Mouse (Mus musculus) thymus, adult 2 months (tissue): ENCODE results near the gene Hirip3. TPM values are rescaled to one million over a fixed set of nuclear protein-coding genes. Genes with fewer than 3 reads are reported as not detected.

Experiments
- DNase-seq: peaks from one replicate; pipeline ENCODE4 v3.0.0; 2021
- H3K27ac ChIP-seq: fragments of 200-500 bp; 2 replicates; pipeline ENCODE4 v1.5.1; 2012; ENCODE audit warnings: low read length, control low read depth; ENCODE audit not compliant: control insufficient read depth, insufficient read depth
- H3K27me3 ChIP-seq: fragments of 200-500 bp; 2 replicates; pipeline ENCODE4 v1.6.1; 2012; ENCODE audit warnings: mild to moderate bottlenecking, low read length, moderate library complexity, mixed read lengths; ENCODE audit not compliant: control insufficient read depth, insufficient read depth
- H3K36me3 ChIP-seq: fragments of 200-500 bp; 2 replicates; pipeline ENCODE4 v1.6.1; 2012; ENCODE audit warnings: mild to moderate bottlenecking, low read length, moderate library complexity; ENCODE audit not compliant: control insufficient read depth, insufficient read depth
- H3K4me1 ChIP-seq: fragments of 200-500 bp; replicated peaks from 2 replicates; pipeline ENCODE4 v1.6.1; 2012; ENCODE audit warnings: low read length; ENCODE audit not compliant: control insufficient read depth, insufficient read depth
- H3K4me3 ChIP-seq: fragments of 200-500 bp; 2 replicates; pipeline ENCODE4 v1.5.1; 2012; ENCODE audit warnings: mild to moderate bottlenecking, low read length, control low read depth, moderate library complexity; ENCODE audit not compliant: control insufficient read depth, insufficient read depth
- CTCF ChIP-seq: fragments of 200-500 bp; IDR thresholded peaks from 2 replicates; pipeline ENCODE4 v1.5.1; 2012; ENCODE audit warnings: mild to moderate bottlenecking, control low read depth, low read length, moderate library complexity, borderline replicate concordance; ENCODE audit not compliant: control insufficient read depth, poor library complexity, insufficient read depth; ENCODE audit errors: extremely low read depth
- POLR2A ChIP-seq: fragments of 200-500 bp; IDR thresholded peaks from 2 replicates; pipeline ENCODE4 v1.6.1; 2012; ENCODE audit warnings: mild to moderate bottlenecking, low read length, control low read depth, moderate library complexity; ENCODE audit not compliant: control insufficient read depth, poor library complexity, insufficient read depth; ENCODE audit errors: extremely low read depth
- WGBS: fragments of 180-500 bp; shearing (Covaris S2); methylation state at CpG from one replicate; pipeline ENCODE4 v1.1.7; 2018; 5-methylcytosine and 5-hydroxymethylcytosine counted together
- polyA plus RNA-seq: library from polyadenylated mRNA; depleted of rRNA; stranded (reverse); fragments of >200 nt; gene quantifications from 2 replicates; pipeline ENCODE4 v1.2.3, GENCODE M21; 2012

Gene Hirip3
- polyA plus RNA-seq, 1 experiment = 18.7 TPM

- Histone ChIP-seq H3K4me1 (peaks cover 5% of the 10 kb centered on the region), H3K36me3 (no peaks in the 10 kb centered on the region), H3K27me3 (no peaks in the 10 kb centered on the region), H3K27ac (no peak overlapping the region), H3K4me3 (no peak overlapping the region)
- WGBS = 100% methylated on average over 1 of the region's 1 CpGs
- DNase-seq = no peak
- TF ChIP-seq CTCF (no peak), POLR2A (no peak)
Measured at GRCm38 (mm10) chr7:126833294-126833693, 28.5 kb upstream of the Hirip3 start.

GRCm38 (mm10) chr7:126843276-126843675 is 18.5 kb upstream of the Hirip3 start:
- TF ChIP-seq CTCF (no peak), POLR2A (no peak)
- Histone ChIP-seq H3K36me3 (no peaks in the 10 kb centered on the region), H3K27me3 (peaks cover 15% of the 10 kb centered on the region; the same call in 1 of the 2 replicates), H3K27ac (no peak overlapping the region), H3K4me3 (no peak overlapping the region), H3K4me1 (peaks cover 6% of the 10 kb centered on the region)
- WGBS = 76% methylated on average over 9 of the region's 9 CpGs
- DNase-seq = no peak

GRCm38 (mm10) chr7:126845516-126845915 is 16.3 kb upstream of the Hirip3 start:
- Histone ChIP-seq H3K27me3 (peaks cover 22% of the 10 kb centered on the region; the same call in 1 of the 2 replicates), H3K4me1 (peaks cover 6% of the 10 kb centered on the region), H3K4me3 (no peak overlapping the region), H3K36me3 (no peaks in the 10 kb centered on the region), H3K27ac (no peak overlapping the region)
- TF ChIP-seq CTCF (no peak), POLR2A (no peak)
- WGBS = 93% methylated on average over 2 of the region's 2 CpGs
- DNase-seq = no peak

DNA sequence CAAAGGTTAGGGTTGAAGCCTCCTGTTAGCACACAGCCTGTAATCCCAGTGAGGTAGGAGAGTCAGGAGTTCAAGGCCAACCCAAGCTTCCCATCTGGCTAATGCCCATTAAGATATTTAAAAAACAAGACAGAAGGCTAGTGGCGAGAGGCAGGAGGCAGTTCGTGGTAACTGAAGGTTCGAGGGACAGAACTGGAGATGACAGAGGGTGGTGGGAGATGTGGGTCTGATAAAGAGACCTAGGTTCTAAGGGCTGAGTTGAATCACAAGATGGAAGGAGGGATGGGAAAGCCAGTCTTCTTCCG is 14.7 kb upstream of the Hirip3 start, which contains the start of gene Doc2a:
TSS of gene Doc2a (plus strand) at position 301 of the 305 bp plus-strand sequence.
- peaks cover 6% of the 10 kb centered on the region for H3K4me1 ChIP-seq
- H3K36me3 ChIP-seq = peaks cover 5% of the 10 kb centered on the region; the same call in 1 of the 2 replicates
- no peak for TF ChIP-seq CTCF
- no peak for TF ChIP-seq POLR2A
- no peak within 1 kb of the TSS for H3K4me3 ChIP-seq
- peaks cover 22% of the 10 kb centered on the region; the same call in 1 of the 2 replicates for H3K27me3 ChIP-seq
- WGBS = 46% methylated on average over 4 of the region's 4 CpGs
- no peak for DNase-seq
- H3K27ac ChIP-seq = no peak within 1 kb of the TSS

GRCm38 (mm10) chr7:126847421-126848398 is 14.1 kb upstream of the Hirip3 start:
- WGBS = 3% methylated on average over 74 of the region's 74 CpGs
- H3K27me3 ChIP-seq = peaks cover 22% of the 10 kb centered on the region; the same call in 1 of the 2 replicates
- H3K36me3 ChIP-seq = peaks cover 11% of the 10 kb centered on the region
- no peak for DNase-seq
- H3K4me3 ChIP-seq = no peak overlapping the region
- H3K4me1 ChIP-seq = peaks cover 6% of the 10 kb centered on the region
- no peak overlapping the region for H3K27ac ChIP-seq
- TF ChIP-seq CTCF = no peak

GRCm38 (mm10) chr7:126848794-126849193 is 13.0 kb upstream of the Hirip3 start:
- H3K4me1 ChIP-seq = peaks cover 6% of the 10 kb centered on the region
- H3K27ac ChIP-seq = no peak overlapping the region
- DNase-seq = no peak
- TF ChIP-seq CTCF = no peak
- no peak for TF ChIP-seq POLR2A
- WGBS = 29% methylated on average over 10 of the region's 10 CpGs
- peaks cover 21% of the 10 kb centered on the region; the same call in 1 of the 2 replicates for H3K27me3 ChIP-seq
- H3K4me3 ChIP-seq = no peak overlapping the region
- peaks cover 15% of the 10 kb centered on the region for H3K36me3 ChIP-seq
